Mouse (Mus musculus) hindbrain, postnatal 0 days (tissue): ENCODE results near the gene Kirrel2. TPM values are rescaled to one million over a fixed set of nuclear protein-coding genes. Genes with fewer than 3 reads are reported as not detected.

Source experiments
- ATAC-seq: fragments of 200-750 bp; cut with Nextera tagmentation; 2 replicates; pipeline ENCODE4 v1.8.0; 2017; ENCODE audit warnings: mild to moderate bottlenecking, moderate TSS enrichment, moderate library complexity
- DNase-seq: peaks from one replicate; pipeline ENCODE4 v3.0.0-alpha.2; 2015; ENCODE audit warnings: low spot score
- H3K27ac ChIP-seq: fragments of 300-500 bp; sonication (generic); 2 replicates; pipeline ENCODE4 v1.5.1; 2014; ENCODE audit warnings: mild to moderate bottlenecking
- H3K27me3 ChIP-seq: fragments of 300-500 bp; sonication (generic); 2 replicates; pipeline ENCODE4 v1.6.1; 2014; ENCODE audit warnings: low read length, mixed read lengths; ENCODE audit not compliant: insufficient read depth
- H3K36me3 ChIP-seq: fragments of 300-500 bp; sonication (generic); 2 replicates; pipeline ENCODE4 v1.6.1; 2014; ENCODE audit warnings: low read length, mixed read lengths; ENCODE audit not compliant: insufficient read depth
- H3K4me1 ChIP-seq: fragments of 300-500 bp; sonication (generic); 2 replicates; pipeline ENCODE4 v1.6.1; 2014; ENCODE audit warnings: antibody characterized with exemption, low read length, mixed read lengths; ENCODE audit not compliant: insufficient read depth
- H3K4me2 ChIP-seq: fragments of 300-500 bp; sonication (generic); 2 replicates; pipeline ENCODE4 v1.6.1; 2014; ENCODE audit warnings: low read depth, mild to moderate bottlenecking, low read length, moderate library complexity, mixed read lengths
- H3K4me3 ChIP-seq: fragments of 300-500 bp; sonication (generic); 2 replicates; pipeline ENCODE4 v1.5.1; 2014; ENCODE audit warnings: low read length
- H3K9ac ChIP-seq: fragments of 300-500 bp; sonication (generic); replicated peaks from 2 replicates; pipeline ENCODE4 v1.6.1; 2014; ENCODE audit warnings: mild to moderate bottlenecking, low read length, moderate library complexity, mixed read lengths
- H3K9me3 ChIP-seq: fragments of 300-500 bp; sonication (generic); 2 replicates; pipeline ENCODE4 v1.6.1; 2016; ENCODE audit warnings: low read length, mixed read lengths
- CTCF ChIP-seq: IDR thresholded peaks from 2 replicates; pipeline ENCODE4 v1.5.1; 2016; ENCODE audit warnings: antibody characterized with exemption, control low read depth, low read depth
- WGBS: fragments of 180-500 bp; shearing (Covaris S2); extraction: QIAGEN DNeasy Blood & Tissue Kit; methylation state at CpG from one replicate; pipeline ENCODE4 v1.1.7; 2014; 5-methylcytosine and 5-hydroxymethylcytosine counted together
- polyA plus RNA-seq: library from polyadenylated mRNA; unstranded; fragments of >200 nt; fragmentation: Nextera tagmentation; extraction: Ambion mirVana; gene quantifications from 2 replicates; pipeline ENCODE4 v1.2.1, GENCODE M21; 2015
- total RNA-seq: library from RNA; depleted of rRNA; stranded (reverse); fragments of >200 nt; gene quantifications from 2 replicates; pipeline ENCODE4 v1.2.3, GENCODE M21; 2014

Gene Kirrel2
- total and polyA plus RNA-seq, 2 experiments from 2014 or later: 4.4 to 10.7 TPM

DNA sequence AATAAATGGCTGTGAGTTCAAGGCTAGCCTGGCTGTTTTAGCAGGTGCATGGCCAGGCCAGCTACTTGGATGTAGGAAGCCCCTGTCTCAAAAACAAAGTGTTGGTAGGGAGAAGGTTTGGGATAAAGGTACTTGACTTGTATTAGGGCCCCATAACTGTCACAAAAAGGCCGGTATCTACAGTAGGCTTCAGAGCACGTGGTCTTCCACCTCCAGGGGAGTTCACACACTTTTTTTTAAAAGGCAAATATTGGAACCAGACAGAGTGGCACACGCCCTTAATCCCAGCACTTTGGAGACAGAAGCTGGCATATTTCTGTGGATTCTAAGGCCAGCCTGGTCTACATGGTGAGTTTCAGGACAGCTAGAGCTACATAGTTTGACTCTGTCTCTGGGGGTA is 36.8 kb downstream of the Kirrel2 start:
- H3K4me2 ChIP-seq: no peak overlapping the region
- ATAC-seq: no peak
- WGBS: 88% methylated on average over 3 of the region's 3 CpGs

DNA sequence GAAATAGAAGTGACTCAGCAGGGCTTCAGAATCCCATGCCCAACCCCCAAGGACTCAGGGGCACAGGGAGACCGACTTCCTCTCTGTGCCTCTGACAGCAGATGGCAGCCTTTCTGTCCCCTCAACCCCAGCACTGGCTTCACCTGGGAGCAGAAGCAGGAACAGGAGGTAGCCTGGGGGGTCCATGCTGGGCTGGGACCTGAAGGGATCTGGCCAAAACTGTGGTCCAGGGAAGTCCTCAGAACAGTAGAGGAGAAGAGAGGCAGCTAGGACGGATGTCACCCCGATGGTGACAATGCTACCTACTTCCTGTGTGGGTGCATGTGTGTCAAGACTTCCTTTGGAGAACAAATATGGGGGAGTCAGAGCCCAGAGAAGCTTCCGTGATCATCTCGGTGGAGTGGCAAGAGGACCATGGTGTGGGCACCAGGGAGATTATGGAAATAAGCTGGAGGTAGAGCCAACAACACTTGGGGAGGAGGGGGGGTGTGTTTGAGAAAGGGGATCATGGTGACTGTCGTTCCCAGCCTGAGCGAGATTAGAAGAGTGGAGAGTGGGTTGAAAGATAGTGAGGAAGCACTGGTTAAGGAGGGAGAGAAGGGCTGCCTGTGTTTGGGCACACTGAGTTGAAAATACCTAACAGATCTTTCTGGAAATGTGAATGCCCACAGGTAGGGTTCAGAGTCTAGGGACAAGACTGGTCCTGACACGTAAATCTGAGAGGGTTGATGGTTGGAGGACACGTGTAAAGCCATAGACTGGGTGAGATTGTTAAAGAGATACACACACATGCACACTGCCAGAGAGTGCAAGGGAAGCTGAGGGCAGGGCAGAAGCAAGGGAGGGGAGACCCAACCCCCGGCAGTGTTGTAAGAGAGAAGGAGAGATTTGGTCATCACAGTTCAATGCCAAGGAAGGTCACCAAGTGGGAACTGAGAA is 37.7 kb downstream of the Kirrel2 start, which contains the start of gene Hcst:
Gene Hcst, minus strand, starts transcription at position 294 of the 939 bp plus-strand sequence.
- DNase-seq (no peak), ATAC-seq (no peak)
- H3K27ac ChIP-seq: no peak within 1 kb of the TSS
- H3K4me2 ChIP-seq: no peak within 1 kb of the TSS
- 74% methylated on average over 10 of the region's 10 CpGs for WGBS
- no peak for TF ChIP-seq CTCF
- no peak within 1 kb of the TSS for H3K9ac ChIP-seq
- no peaks in the 10 kb centered on the region for H3K36me3 ChIP-seq
- H3K9me3 ChIP-seq: no peaks in the 10 kb centered on the region
- H3K27me3 ChIP-seq: no peaks in the 10 kb centered on the region
- H3K4me1 ChIP-seq: peaks cover 5% of the 10 kb centered on the region; the same call in 1 of the 2 replicates
- H3K4me3 ChIP-seq: no peak within 1 kb of the TSS

More for the DNA sequence above, 36.8 kb downstream of the Kirrel2 start:
- TF ChIP-seq CTCF: no peak
- H3K27ac ChIP-seq: no peak overlapping the region
- H3K4me1 ChIP-seq: peaks cover 5% of the 10 kb centered on the region; the same call in 1 of the 2 replicates
- no peak for DNase-seq
- H3K4me3 ChIP-seq: no peak overlapping the region
- H3K36me3 ChIP-seq: no peaks in the 10 kb centered on the region; the same call in 1 of the 2 replicates
- H3K27me3 ChIP-seq: no peaks in the 10 kb centered on the region
- no peak overlapping the region for H3K9ac ChIP-seq
- no peaks in the 10 kb centered on the region for H3K9me3 ChIP-seq

DNA sequence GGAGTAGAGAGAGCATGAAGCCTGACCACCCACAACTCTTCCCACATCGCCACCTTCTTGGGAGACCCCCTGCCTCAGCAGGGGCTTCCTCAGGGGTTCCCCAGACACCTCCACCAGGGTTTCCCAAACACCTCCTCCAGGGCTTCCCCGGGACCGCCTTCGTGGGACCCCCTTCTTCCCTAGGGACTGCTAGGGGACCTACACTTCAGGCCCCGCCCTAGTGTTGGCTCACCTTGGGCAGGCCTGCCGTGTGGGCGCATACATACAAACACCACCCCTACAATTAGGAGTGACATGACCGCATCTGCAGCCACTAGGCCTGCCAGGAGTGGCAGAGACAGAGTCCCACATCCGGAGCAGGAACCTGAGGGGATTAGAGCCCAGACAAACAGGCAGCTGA is 39.6 kb downstream of the Kirrel2 start:
- Histone ChIP-seq H3K4me1 (peaks cover 5% of the 10 kb centered on the region; the same call in 1 of the 2 replicates), H3K4me2 (no peak overlapping the region), H3K27ac (no peak overlapping the region), H3K9ac (no peak overlapping the region), H3K9me3 (no peaks in the 10 kb centered on the region), H3K36me3 (no peaks in the 10 kb centered on the region), H3K4me3 (no peak overlapping the region), H3K27me3 (no peaks in the 10 kb centered on the region)
- no peak for ATAC-seq
- WGBS: 82% methylated on average over 9 of the region's 9 CpGs
- TF ChIP-seq CTCF: no peak
- DNase-seq: no peak

DNA sequence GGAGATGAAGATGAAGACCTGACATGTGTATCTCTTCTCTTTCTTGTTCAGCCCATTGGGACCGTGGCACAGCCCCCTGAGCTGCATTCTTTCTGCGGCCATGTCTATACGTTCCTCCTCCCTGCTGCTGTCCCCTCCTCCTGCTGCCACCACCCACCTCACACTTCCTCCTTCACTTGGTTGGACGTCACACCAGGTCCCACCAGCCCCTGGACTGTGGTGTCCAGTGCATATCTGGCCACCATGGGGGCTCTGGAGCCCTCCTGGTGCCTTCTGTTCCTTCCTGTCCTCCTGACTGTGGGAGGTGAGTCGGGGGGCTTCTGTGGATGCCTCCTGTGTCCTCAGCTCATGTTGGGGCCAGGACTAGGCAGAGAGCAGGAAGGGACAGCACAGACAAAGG is 43.9 kb downstream of the Kirrel2 start, which contains the start of gene Tyrobp:
Gene Tyrobp, plus strand, starts transcription at position 165 of the 400 bp plus-strand sequence.
- ATAC-seq: no peak
- Histone ChIP-seq H3K27ac (no peak within 1 kb of the TSS), H3K4me3 (no peak within 1 kb of the TSS), H3K36me3 (no peaks in the 10 kb centered on the region), H3K27me3 (no peaks in the 10 kb centered on the region), H3K9ac (no peak within 1 kb of the TSS), H3K9me3 (no peaks in the 10 kb centered on the region), H3K4me2 (no peak within 1 kb of the TSS), H3K4me1 (no peaks in the 10 kb centered on the region)
- no peak for DNase-seq
- WGBS: 69% methylated on average over 5 of the region's 5 CpGs
- no peak for TF ChIP-seq CTCF

DNA sequence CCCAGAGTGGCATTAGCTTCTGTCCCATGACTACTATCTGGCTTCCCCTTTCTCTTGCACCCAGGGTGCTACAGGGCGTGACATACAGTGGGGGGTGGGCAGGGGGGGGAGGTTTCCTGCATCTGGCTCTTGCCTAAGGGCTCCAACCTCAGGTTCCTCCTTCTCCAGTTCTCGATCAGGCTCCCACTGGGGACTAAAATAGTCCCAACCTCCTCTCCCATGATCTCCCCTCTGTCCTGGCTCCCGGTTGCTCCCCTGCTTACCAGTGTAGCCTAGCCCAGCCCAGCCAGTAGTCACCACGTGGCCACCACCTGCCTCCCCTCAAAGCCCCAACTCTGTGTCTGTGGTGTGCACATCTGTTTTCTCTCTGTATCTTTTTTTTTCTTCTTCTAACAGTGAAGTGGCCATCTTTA is 44.7 kb downstream of the Kirrel2 start:
- Histone ChIP-seq H3K4me1 (no peaks in the 10 kb centered on the region), H3K36me3 (no peaks in the 10 kb centered on the region), H3K9ac (no peak overlapping the region), H3K27ac (no peak overlapping the region), H3K9me3 (no peaks in the 10 kb centered on the region), H3K4me3 (no peak overlapping the region), H3K27me3 (no peaks in the 10 kb centered on the region), H3K4me2 (no peak overlapping the region)
- no peak for ATAC-seq
- WGBS: 54% methylated on average over 4 of the region's 4 CpGs
- no peak for DNase-seq
- TF ChIP-seq CTCF: no peak

DNA sequence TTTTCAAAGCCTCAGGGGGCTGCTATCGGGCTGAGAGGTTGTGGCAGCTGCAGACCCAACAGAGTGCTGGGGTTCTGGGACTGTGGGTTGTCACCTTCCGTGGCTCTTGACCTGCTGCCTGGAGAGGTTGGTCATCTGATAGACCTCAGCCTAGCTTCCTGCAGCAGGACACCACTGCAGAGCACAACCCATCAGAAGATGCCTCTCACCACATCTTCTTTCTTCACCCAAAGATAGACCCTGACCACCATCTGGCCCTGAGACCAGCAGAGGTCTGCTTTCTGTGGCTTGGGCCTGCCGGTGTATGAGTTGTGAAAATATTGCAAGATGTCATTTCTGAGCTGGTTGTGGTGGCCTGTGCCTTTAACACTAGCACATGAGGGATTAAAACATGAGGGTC is 46.5 kb downstream of the Kirrel2 start:
- Histone ChIP-seq H3K27ac (no peak overlapping the region), H3K9ac (no peak overlapping the region), H3K9me3 (no peaks in the 10 kb centered on the region), H3K4me3 (no peak overlapping the region), H3K4me1 (no peaks in the 10 kb centered on the region), H3K27me3 (no peaks in the 10 kb centered on the region), H3K4me2 (no peak overlapping the region), H3K36me3 (no peaks in the 10 kb centered on the region)
- no peak for TF ChIP-seq CTCF
- ATAC-seq: no peak
- DNase-seq: no peak
- 86% methylated on average over 3 of the region's 3 CpGs for whole genome bisulfite sequencing

DNA sequence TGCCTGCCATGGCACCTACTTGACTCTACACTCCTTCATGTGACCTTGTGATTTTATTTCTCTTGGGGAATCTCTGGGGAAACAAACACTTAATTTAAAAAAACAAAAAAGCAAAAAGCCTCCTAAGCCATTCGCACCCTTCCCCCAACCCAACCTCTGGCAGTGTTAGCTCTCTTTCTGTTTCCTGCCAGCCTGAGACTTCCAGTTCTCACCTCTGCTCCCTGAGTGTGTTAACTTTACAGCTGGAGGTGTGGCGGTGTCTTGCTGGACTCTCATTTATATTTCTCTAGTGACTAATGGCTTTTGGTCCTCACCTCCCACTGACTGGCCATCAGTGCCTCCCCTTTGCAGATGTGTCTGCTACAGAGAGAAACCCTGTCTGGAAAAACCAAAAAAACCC is 47.7 kb downstream of the Kirrel2 start:
- H3K36me3 ChIP-seq: no peaks in the 10 kb centered on the region
- 90% methylated on average over 2 of the region's 2 CpGs for WGBS
- no peaks in the 10 kb centered on the region for H3K9me3 ChIP-seq
- no peak overlapping the region for H3K9ac ChIP-seq
- H3K27ac ChIP-seq: no peak overlapping the region
- H3K4me3 ChIP-seq: no peak overlapping the region
- no peaks in the 10 kb centered on the region for H3K27me3 ChIP-seq
- no peak for DNase-seq
- H3K4me1 ChIP-seq: no peaks in the 10 kb centered on the region
- TF ChIP-seq CTCF: no peak
- no peak for ATAC-seq
- H3K4me2 ChIP-seq: no peak overlapping the region
